Comparison of ENCODE assay signal across 11 mouse cellular contexts in the genomic region with DNA sequence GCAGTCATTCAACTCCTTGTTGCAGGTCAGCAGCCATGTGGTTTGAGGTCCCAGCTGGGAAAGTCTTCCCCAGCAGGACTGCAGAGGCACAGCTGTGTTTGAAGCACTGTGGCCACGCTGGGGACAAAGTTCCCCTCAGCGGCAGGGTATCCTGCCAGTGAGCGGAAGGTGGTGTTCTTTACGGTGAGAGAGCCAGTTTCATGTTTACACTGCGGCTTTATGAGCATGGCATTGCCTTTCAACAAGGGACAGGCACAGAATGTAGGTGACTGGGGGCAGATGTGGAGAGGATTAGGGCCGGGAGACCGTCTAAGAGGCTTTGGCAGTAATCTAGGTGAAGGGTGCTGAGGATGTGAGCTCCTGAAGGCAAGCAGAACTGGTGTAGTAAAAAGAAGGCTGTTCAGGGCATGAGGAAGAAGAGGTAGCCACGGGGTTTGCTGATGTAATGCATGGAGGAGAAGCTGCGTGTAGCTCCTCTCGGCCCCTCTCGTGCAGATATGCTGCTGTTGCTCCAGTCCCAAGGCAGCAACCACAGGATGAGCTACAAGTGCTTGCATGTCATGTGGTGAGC. TPM values are rescaled to one million over a fixed set of nuclear protein-coding genes. Genes with fewer than 3 reads are reported as not detected.
DNase-seq lines count a peak whose midpoint lies in the region; ATAC-seq and TF ChIP-seq lines count a peak whose summit lies in the region.
"Had no signal": no experiment of that assay in that cellular context is flagged by ENCODE, and none has a peak within 500 bp of the region (broad histone marks: within the 10 kb centered on the region; RNA-seq: fewer than 3 reads in every experiment).

No protein-coding gene starts in this region.

- H3K9me3 ChIP-seq in liver, embryonic 13.5 days (replicated peaks): no peaks in the 10 kb centered on the region
- H3K9me3 ChIP-seq: hindbrain, embryonic 13.5 days had no signal

- 43% methylated on average over 11 of the region's 11 CpGs for WGBS in liver, embryonic 13.5 days (ENCODE audit: insufficient replicate concordance)
- 21% methylated on average over 11 of the region's 11 CpGs for WGBS in small intestine, adult 2 months

- no peak for TF ChIP-seq CTCF in small intestine, adult 2 months (IDR thresholded peaks at IDR 0.05; ENCODE audit: extremely low read depth, insufficient read length, insufficient replicate concordance, low read depth, low read length)

- peak; percentile 58 for ATAC-seq in activated CD4-positive, CD25-positive, alpha-beta regulatory T cell, adult 4 months
- peak; percentile 39; the same call in 1 of the 2 replicates for ATAC-seq in liver, embryonic 13.5 days (ENCODE audit: low read depth)
- ATAC-seq: Patski had no signal

- no peak overlapping the region for H3K4me3 ChIP-seq in liver, embryonic 13.5 days (replicated peaks)
- peak overlapping the region; percentile 12; the same call in 1 of the 2 replicates for H3K4me3 ChIP-seq in small intestine, adult 2 months (ENCODE audit: low read depth, low read length)
- H3K4me3 ChIP-seq: hindbrain, embryonic 13.5 days; myocyte had no signal

- H3K4me1 ChIP-seq in liver, embryonic 13.5 days (replicated peaks): peaks cover 13% of the 10 kb centered on the region; the same call in 1 of the 2 replicates
- peaks cover 44% of the 10 kb centered on the region for H3K4me1 ChIP-seq in small intestine, adult 2 months (ENCODE audit: control insufficient read depth, insufficient read depth, insufficient read length, low read length)

- no peaks in the 10 kb centered on the region for H3K36me3 ChIP-seq in liver, embryonic 13.5 days
- H3K36me3 ChIP-seq in small intestine, adult 2 months (ENCODE audit: control insufficient read depth, insufficient read depth, low read length): no peaks in the 10 kb centered on the region; the same call in 1 of the 2 replicates

- peak overlapping the region; percentile 8; the same call in 1 of the 2 replicates for H3K27ac ChIP-seq in liver, embryonic 13.5 days
- H3K27ac ChIP-seq in small intestine, adult 2 months (ENCODE audit: insufficient read depth, low read depth, low read length): peak overlapping the region; percentile 80
- H3K27ac ChIP-seq: hindbrain, embryonic 13.5 days had no signal

- H3K27me3 ChIP-seq in liver, embryonic 13.5 days: no peaks in the 10 kb centered on the region
- no peaks in the 10 kb centered on the region for H3K27me3 ChIP-seq in small intestine, adult 2 months (ENCODE audit: control insufficient read depth, insufficient read depth, low read length)
- H3K27me3 ChIP-seq: hindbrain, embryonic 13.5 days; Patski had no signal

- peak; percentile 61 for DNase-seq in CD4-positive, CD25-positive, alpha-beta regulatory T cell, adult 2 months (ENCODE audit: low read depth, low spot score)
- no peak for DNase-seq in liver, embryonic 13.5 days
- no peak for DNase-seq in cerebellum, postnatal 4 days (ENCODE audit: low spot score in 2 of 2)
- no peak for DNase-seq in embryo, embryonic 10.5 days (ENCODE audit: low spot score)
- DNase-seq in urinary bladder, postnatal 36 days (ENCODE audit: low spot score in 2 of 2): no peak
- DNase-seq in embryo, embryonic 11 days: no peak

- no peak overlapping the region for H3K4me2 ChIP-seq in liver, embryonic 13.5 days
- H3K4me2 ChIP-seq: hindbrain, embryonic 13.5 days had no signal

- TF ChIP-seq POLR2A in small intestine, adult 2 months (IDR thresholded peaks at IDR 0.05; ENCODE audit: low read depth, low read length): peak; percentile 35; the same call in 1 of the 2 replicates

- no peak overlapping the region for H3K9ac ChIP-seq in liver, embryonic 13.5 days
- H3K9ac ChIP-seq: hindbrain, embryonic 13.5 days had no signal

RNA-seq across cellular contexts. Expression of a gene that starts 1.7 kb away (rescaled TPM):
- under 1 TPM in 1 of 2 experiments, not detected in 1; 0.67 TPM for polyA plus RNA-seq in activated CD4-positive, CD25-positive, alpha-beta regulatory T cell, adult 4 months (2017; shearing (Covaris generic))
- not detected in 2 replicates for polyA plus RNA-seq in liver, embryonic 13.5 days (2015; fragmentation: Nextera tagmentation; extraction: Ambion mirVana)
- not detected in 2 replicates for polyA plus RNA-seq in small intestine, adult 2 months (2012; rRNA removed)
- polyA plus RNA-seq: hindbrain, embryonic 13.5 days; myocyte; Patski had no signal

RNA-seq across cellular contexts. Expression of a gene that starts 19.8 kb away (rescaled TPM):
- polyA plus RNA-seq in activated CD4-positive, CD25-positive, alpha-beta regulatory T cell, adult 4 months (2017; shearing (Covaris generic)): 1 to 10 TPM; 3.0 to 3.1 TPM
- polyA plus RNA-seq in liver, embryonic 13.5 days (2015; fragmentation: Nextera tagmentation; extraction: Ambion mirVana): 2.6 and 3.6 TPM in 2 replicates
- polyA plus RNA-seq in small intestine, adult 2 months (2012; rRNA removed): 2.6 and 3.4 TPM in 2 replicates

RNA-seq across cellular contexts. Expression of a gene that starts 20.9 kb away (rescaled TPM):
- 10 to 100 TPM; 10.4 to 10.8 TPM for polyA plus RNA-seq in activated CD4-positive, CD25-positive, alpha-beta regulatory T cell, adult 4 months (2017; shearing (Covaris generic))
- polyA plus RNA-seq in liver, embryonic 13.5 days (2015; fragmentation: Nextera tagmentation; extraction: Ambion mirVana): 5.1 and 7.2 TPM in 2 replicates
- polyA plus RNA-seq in small intestine, adult 2 months (2012; rRNA removed): 3.6 and 5.5 TPM in 2 replicates
